Mouse (Mus musculus) heart, adult 9 months (tissue): Measurements from ENCODE around the gene Tbc1d20.

Experiments
- DNase-seq, 2 experiments: peaks; one replicate each; pipeline ENCODE4 v3.0.0; 2022; ENCODE audit warnings: low spot score in 2 of 2

Gene Tbc1d20

GRCm38 (mm10) chr2:152359616-152360015 is 66.0 kb downstream of the Tbc1d20 start:
- DNase-seq = peak; percentile 22 to 41

DNA sequence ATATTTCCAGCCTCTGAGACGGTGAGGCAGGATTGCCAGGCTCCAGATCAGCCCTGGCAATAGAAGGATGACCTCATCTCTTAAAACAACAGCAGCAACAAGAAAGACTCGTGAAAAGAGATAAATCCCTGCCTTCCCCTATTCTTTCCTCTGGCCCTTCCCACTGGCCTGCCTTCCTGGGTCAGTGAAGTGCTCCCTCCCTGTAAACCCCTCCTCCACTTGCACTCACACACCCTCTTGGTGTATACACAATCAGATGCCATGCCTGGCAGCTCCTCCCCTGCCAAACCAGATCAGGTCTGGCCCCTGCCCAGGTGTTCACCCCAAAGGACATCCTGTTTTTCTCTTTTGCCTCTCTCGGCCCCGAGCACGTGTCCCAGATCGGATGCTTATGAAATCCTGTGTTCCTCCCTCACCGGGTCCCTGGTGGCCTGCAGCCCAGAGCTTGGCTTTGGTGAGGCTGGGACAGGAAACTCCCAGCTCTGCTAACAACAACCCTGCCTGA is 66.7 kb downstream of the Tbc1d20 start:
- peak; percentile 91 to 95 for DNase-seq

GRCm38 (mm10) chr2:152361193-152361592 is 67.6 kb downstream of the Tbc1d20 start:
- no peak for DNase-seq
